Mouse (Mus musculus): ENCODE results near the gene Smtnl1. TPM values are rescaled to one million over a fixed set of nuclear protein-coding genes. Genes with fewer than 3 reads are reported as not detected.

Gene Smtnl1
- polyA plus RNA-seq, 1 experiment from 2014 or later = 0.11 TPM

GRCm38 (mm10) chr2:84841905-84842304, 19.5 kb upstream of the Smtnl1 start:
- no peak overlapping the region for H3K9ac ChIP-seq (ENCODE audit: low read length)
- ATAC-seq (ENCODE audit: insufficient number of reproducible peaks, insufficient read depth, low FRiP score, low read depth) = no peak
- H3K4me3 ChIP-seq (ENCODE audit: control insufficient read depth in 1 of 2, insufficient read depth in 1 of 2, low read depth in 1 of 2, low read length in 2 of 2) = peak overlapping the region in 1 of 2 experiments; percentile 74; a peak in 1 of 4 replicates
- peaks cover 25 to 38% of the 10 kb centered on the region in 2 experiments for H3K4me1 ChIP-seq (ENCODE audit: control insufficient read depth in 2 of 2, insufficient read depth in 2 of 2, low read length in 2 of 2)
- H3K9me3 ChIP-seq (ENCODE audit: control insufficient read depth, low read length) = no peaks in the 10 kb centered on the region
- peaks cover 21% of the 10 kb centered on the region; the same call in 1 of the 2 replicates for H3K36me3 ChIP-seq (ENCODE audit: control insufficient read depth, insufficient read depth, low read length)
- H3K4me2 ChIP-seq (ENCODE audit: low read length) = peak overlapping the region; percentile 92
- H3K27ac ChIP-seq (replicated peaks in 1 of 2; ENCODE audit: control insufficient read depth in 1 of 2, insufficient read depth in 1 of 2, low read depth in 2 of 2, low read length in 2 of 2) = 0 out of 4 replicates have a peak overlapping the region, but pooled peaks of 1 of the 2 experiments have one; percentile 27
- H3K27me3 ChIP-seq (ENCODE audit: control insufficient read depth, insufficient read depth, low read length) = peaks cover 7% of the 10 kb centered on the region; the same call in 1 of the 2 replicates

GRCm38 (mm10) chr2:84840748-84841563, 18.5 kb upstream of the Smtnl1 start:
- Histone ChIP-seq H3K36me3 (ENCODE audit: control insufficient read depth, insufficient read depth, low read length) (0 out of 2 replicates have a peak, but pooled peaks cover 13% of the 10 kb centered on the region), H3K4me1 (ENCODE audit: control insufficient read depth in 2 of 2, insufficient read depth in 2 of 2, low read length in 2 of 2) (peaks cover 25 to 38% of the 10 kb centered on the region in 2 experiments), H3K9ac (ENCODE audit: low read length) (peak overlapping the region; percentile 80), H3K4me3 (ENCODE audit: control insufficient read depth in 1 of 2, insufficient read depth in 1 of 2, low read depth in 1 of 2, low read length in 2 of 2) (peak overlapping the region; percentile 74 to 78), H3K4me2 (ENCODE audit: low read length) (peak overlapping the region; percentile 92), H3K9me3 (ENCODE audit: control insufficient read depth, low read length) (no peaks in the 10 kb centered on the region), H3K27me3 (ENCODE audit: control insufficient read depth, insufficient read depth, low read length) (peaks cover 7% of the 10 kb centered on the region; the same call in 1 of the 2 replicates), H3K27ac (replicated peaks in 1 of 2; ENCODE audit: control insufficient read depth in 1 of 2, insufficient read depth in 1 of 2, low read depth in 2 of 2, low read length in 2 of 2) (peak overlapping the region; percentile 90 to 96)
- WGBS = 5% methylated on average over 17 of the region's 17 CpGs
- ATAC-seq (ENCODE audit: insufficient number of reproducible peaks, insufficient read depth, low FRiP score, low read depth) = no peak; the same call in 1 of the 2 replicates

- Histone ChIP-seq H3K4me1 (ENCODE audit: control insufficient read depth in 2 of 2, insufficient read depth in 2 of 2, low read length in 2 of 2) (peaks cover 22 to 35% of the 10 kb centered on the region in 2 experiments), H3K27me3 (ENCODE audit: control insufficient read depth, insufficient read depth, low read length) (peaks cover 7% of the 10 kb centered on the region; the same call in 1 of the 2 replicates), H3K4me2 (ENCODE audit: low read length) (peak overlapping the region; percentile 92), H3K4me3 (ENCODE audit: control insufficient read depth in 1 of 2, insufficient read depth in 1 of 2, low read depth in 1 of 2, low read length in 2 of 2) (peak overlapping the region; percentile 74 to 78), H3K36me3 (ENCODE audit: control insufficient read depth, insufficient read depth, low read length) (0 out of 2 replicates have a peak, but pooled peaks cover 13% of the 10 kb centered on the region), H3K9me3 (ENCODE audit: control insufficient read depth, low read length) (no peaks in the 10 kb centered on the region), H3K9ac (ENCODE audit: low read length) (peak overlapping the region; percentile 80), H3K27ac (replicated peaks in 1 of 2; ENCODE audit: control insufficient read depth in 1 of 2, insufficient read depth in 1 of 2, low read depth in 2 of 2, low read length in 2 of 2) (peak overlapping the region; percentile 90 to 96)
- ATAC-seq (ENCODE audit: insufficient number of reproducible peaks, insufficient read depth, low FRiP score, low read depth) = peak; percentile 91
- under 1% methylated on average over 54 of the region's 54 CpGs for whole genome bisulfite sequencing
These were observed 17.7 kb upstream of the Smtnl1 start for GRCm38 (mm10) chr2:84840016-84840747.

GRCm38 (mm10) chr2:84838993-84839980, 16.8 kb upstream of the Smtnl1 start:
- Histone ChIP-seq H3K36me3 (ENCODE audit: control insufficient read depth, insufficient read depth, low read length) (0 out of 2 replicates have a peak, but pooled peaks cover 13% of the 10 kb centered on the region), H3K4me3 (ENCODE audit: control insufficient read depth in 1 of 2, insufficient read depth in 1 of 2, low read depth in 1 of 2, low read length in 2 of 2) (peak overlapping the region; percentile 74 to 78), H3K9me3 (ENCODE audit: control insufficient read depth, low read length) (no peaks in the 10 kb centered on the region), H3K27me3 (ENCODE audit: control insufficient read depth, insufficient read depth, low read length) (peaks cover 7% of the 10 kb centered on the region; the same call in 1 of the 2 replicates), H3K27ac (replicated peaks in 1 of 2; ENCODE audit: control insufficient read depth in 1 of 2, insufficient read depth in 1 of 2, low read depth in 2 of 2, low read length in 2 of 2) (peak overlapping the region; percentile 90 to 96), H3K9ac (ENCODE audit: low read length) (peak overlapping the region; percentile 80), H3K4me1 (ENCODE audit: control insufficient read depth in 2 of 2, insufficient read depth in 2 of 2, low read length in 2 of 2) (peaks cover 22 to 26% of the 10 kb centered on the region in 2 experiments), H3K4me2 (ENCODE audit: low read length) (peak overlapping the region; percentile 92)
- no peak for ATAC-seq (ENCODE audit: insufficient number of reproducible peaks, insufficient read depth, low FRiP score, low read depth)
- under 1% methylated on average over 47 of the region's 47 CpGs for WGBS

- 32% methylated on average over 10 of the region's 10 CpGs for WGBS
- peaks cover 7% of the 10 kb centered on the region; the same call in 1 of the 2 replicates for H3K27me3 ChIP-seq (ENCODE audit: control insufficient read depth, insufficient read depth, low read length)
- H3K4me3 ChIP-seq (ENCODE audit: control insufficient read depth in 1 of 2, insufficient read depth in 1 of 2, low read depth in 1 of 2, low read length in 2 of 2) = peak within 1 kb of the TSS; percentile 74 to 78
- peak within 1 kb of the TSS; percentile 92 for H3K4me2 ChIP-seq (ENCODE audit: low read length)
- H3K9me3 ChIP-seq (ENCODE audit: control insufficient read depth, low read length) = no peaks in the 10 kb centered on the region
- H3K27ac ChIP-seq (replicated peaks in 1 of 2; ENCODE audit: control insufficient read depth in 1 of 2, insufficient read depth in 1 of 2, low read depth in 2 of 2, low read length in 2 of 2) = peak within 1 kb of the TSS; percentile 90 to 96
- ATAC-seq (ENCODE audit: insufficient number of reproducible peaks, insufficient read depth, low FRiP score, low read depth) = no peak
- H3K9ac ChIP-seq (ENCODE audit: low read length) = peak within 1 kb of the TSS; percentile 80
- H3K4me1 ChIP-seq (ENCODE audit: control insufficient read depth in 2 of 2, insufficient read depth in 2 of 2, low read length in 2 of 2) = peaks cover 19 to 26% of the 10 kb centered on the region in 2 experiments
- H3K36me3 ChIP-seq (ENCODE audit: control insufficient read depth, insufficient read depth, low read length) = 0 out of 2 replicates have a peak, but pooled peaks cover 8% of the 10 kb centered on the region
These were observed 16.1 kb upstream of the Smtnl1 start, which contains the start of gene Slc43a1 for GRCm38 (mm10) chr2:84838593-84838949. TSS of gene Slc43a1 (plus strand) at chr2:84838850.

GRCm38 (mm10) chr2:84837817-84838592, 15.6 kb upstream of the Smtnl1 start:
- Histone ChIP-seq H3K4me3 (ENCODE audit: control insufficient read depth in 1 of 2, insufficient read depth in 1 of 2, low read depth in 1 of 2, low read length in 2 of 2) (peak overlapping the region in 1 of 2 experiments; percentile 74; a peak in 1 of 4 replicates), H3K4me2 (ENCODE audit: low read length) (peak overlapping the region; percentile 92), H3K27ac (replicated peaks in 1 of 2; ENCODE audit: control insufficient read depth in 1 of 2, insufficient read depth in 1 of 2, low read depth in 2 of 2, low read length in 2 of 2) (no peak overlapping the region), H3K9me3 (ENCODE audit: control insufficient read depth, low read length) (no peaks in the 10 kb centered on the region), H3K27me3 (ENCODE audit: control insufficient read depth, insufficient read depth, low read length) (peaks cover 7% of the 10 kb centered on the region; the same call in 1 of the 2 replicates), H3K9ac (ENCODE audit: low read length) (no peak overlapping the region), H3K4me1 (ENCODE audit: control insufficient read depth in 2 of 2, insufficient read depth in 2 of 2, low read length in 2 of 2) (peaks cover 18 to 26% of the 10 kb centered on the region in 2 experiments), H3K36me3 (ENCODE audit: control insufficient read depth, insufficient read depth, low read length) (0 out of 2 replicates have a peak, but pooled peaks cover 5% of the 10 kb centered on the region)
- 44% methylated on average over 9 of the region's 9 CpGs for WGBS
- no peak for ATAC-seq (ENCODE audit: insufficient number of reproducible peaks, insufficient read depth, low FRiP score, low read depth)

Measured in heart, embryonic 14.5 days (tissue).